ENCODE assay signal across 8 mouse cellular contexts in the genomic region with DNA sequence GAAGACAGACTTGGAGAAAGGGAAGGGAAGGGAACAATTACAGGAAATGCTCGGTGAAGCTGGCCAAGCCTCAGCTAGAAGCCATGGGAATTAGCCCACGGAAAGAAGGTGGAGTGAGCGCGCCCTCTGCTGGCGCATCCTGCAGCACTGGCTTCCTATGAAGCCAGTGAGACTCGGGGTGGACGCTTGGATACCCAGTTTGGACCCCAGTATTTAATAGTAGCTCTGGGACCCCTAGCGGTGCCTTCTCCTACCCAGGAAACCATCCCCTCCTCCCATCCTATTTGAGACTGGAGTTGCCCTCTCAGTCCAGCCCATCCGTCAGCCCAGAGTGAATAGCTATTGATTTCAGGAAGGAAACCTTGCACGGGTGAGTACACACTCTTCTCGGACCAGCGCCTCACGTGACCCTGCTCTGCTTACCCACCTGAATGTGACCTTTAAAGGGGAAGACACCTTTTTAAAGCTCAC. TPM values are rescaled to one million over a fixed set of nuclear protein-coding genes. Genes with fewer than 3 reads are reported as not detected.
A peak's percentile ranks its signal among the peaks of the same experiment; 100 is the strongest.
DNase-seq lines count a peak whose midpoint lies in the region; ATAC-seq and TF ChIP-seq lines count a peak whose summit lies in the region.

Gene Tmem211 (plus strand): TSS at position 278 of the 471 bp plus-strand sequence.

- no peaks in the 10 kb centered on the region for H3K9me3 ChIP-seq in embryonic facial prominence, embryonic 12.5 days
- H3K9me3 ChIP-seq in limb, embryonic 11.5 days (ENCODE audit: control insufficient read depth, low read length): no peaks in the 10 kb centered on the region
- no peaks in the 10 kb centered on the region for H3K9me3 ChIP-seq in midbrain, embryonic 11.5 days (ENCODE audit: control insufficient read depth, low read length)

- TF ChIP-seq POLR2A in kidney, adult 2 months (IDR thresholded peaks at IDR 0.05; ENCODE audit: low read depth, low read length): no peak

- H3K4me3 ChIP-seq in embryonic facial prominence, embryonic 12.5 days: peak within 1 kb of the TSS; percentile 2; the same call in 1 of the 2 replicates
- H3K4me3 ChIP-seq in kidney, adult 2 months (ENCODE audit: insufficient read depth, low read depth, low read length): no peak within 1 kb of the TSS
- H3K4me3 ChIP-seq in limb, embryonic 11.5 days (ENCODE audit: low read depth, low read length): peak within 1 kb of the TSS; percentile 11; the same call in 1 of the 2 replicates
- H3K4me3 ChIP-seq in midbrain, embryonic 11.5 days (ENCODE audit: low read depth, low read length): no peak within 1 kb of the TSS

- WGBS in embryonic facial prominence, embryonic 12.5 days: under 1% methylated on average over 13 of the region's 13 CpGs
- under 1% methylated on average over 13 of the region's 13 CpGs for WGBS in kidney, adult 2 months
- WGBS in limb, embryonic 11.5 days: under 1% methylated on average over 13 of the region's 13 CpGs
- 1% methylated on average over 13 of the region's 13 CpGs for WGBS in midbrain, embryonic 11.5 days

- peak; percentile 59 for DNase-seq in CD4-positive, CD25-positive, alpha-beta regulatory T cell, adult 2 months (ENCODE audit: low read depth, low spot score)
- DNase-seq in heart, adult 8-10 months (ENCODE audit: low spot score): peak; percentile 86
- DNase-seq in kidney, adult 2 months: peak; percentile 92
- DNase-seq in limb, embryonic 11.5 days (ENCODE audit: low spot score): peak; percentile 94
- DNase-seq in midbrain, embryonic 11.5 days (ENCODE audit: low spot score, missing footprints): peak; percentile 99
- DNase-seq in right cerebral cortex, postnatal 4 days: peak; percentile 95

- H3K36me3 ChIP-seq in embryonic facial prominence, embryonic 12.5 days: no peaks in the 10 kb centered on the region
- H3K36me3 ChIP-seq in kidney, adult 2 months (ENCODE audit: control insufficient read depth, insufficient read depth, low read length): no peaks in the 10 kb centered on the region
- H3K36me3 ChIP-seq in limb, embryonic 11.5 days (ENCODE audit: control insufficient read depth, insufficient read depth, low read length): no peaks in the 10 kb centered on the region
- no peaks in the 10 kb centered on the region for H3K36me3 ChIP-seq in midbrain, embryonic 11.5 days (ENCODE audit: control insufficient read depth, insufficient read depth, low read length)

- H3K27me3 ChIP-seq in embryonic facial prominence, embryonic 12.5 days: no peaks in the 10 kb centered on the region
- H3K27me3 ChIP-seq in kidney, adult 2 months (replicated peaks; ENCODE audit: control insufficient read depth, insufficient read depth, low read length): no peaks in the 10 kb centered on the region
- no peaks in the 10 kb centered on the region for H3K27me3 ChIP-seq in limb, embryonic 11.5 days (ENCODE audit: control insufficient read depth, insufficient read depth, low read length)
- H3K27me3 ChIP-seq in midbrain, embryonic 11.5 days (ENCODE audit: control insufficient read depth, insufficient read depth, low read length): no peaks in the 10 kb centered on the region

- peaks cover 18% of the 10 kb centered on the region for H3K4me1 ChIP-seq in embryonic facial prominence, embryonic 12.5 days
- H3K4me1 ChIP-seq in kidney, adult 2 months (ENCODE audit: control insufficient read depth, insufficient read depth, low read length): peaks cover 4% of the 10 kb centered on the region; the same call in 1 of the 2 replicates
- H3K4me1 ChIP-seq in limb, embryonic 11.5 days (ENCODE audit: control insufficient read depth, insufficient read depth, low read length): peaks cover 10% of the 10 kb centered on the region; the same call in 1 of the 2 replicates
- peaks cover 4% of the 10 kb centered on the region; the same call in 1 of the 2 replicates for H3K4me1 ChIP-seq in midbrain, embryonic 11.5 days (ENCODE audit: control insufficient read depth, insufficient read depth, low read length)

- peak; percentile 96 for TF ChIP-seq CTCF in kidney, adult 2 months (conservative IDR thresholded peaks at IDR 0.05; ENCODE audit: insufficient read depth, insufficient read length, low read depth, low read length)

- no peak for ATAC-seq in CD4-positive, CD25-positive, alpha-beta regulatory T cell, adult 4 months
- peak; percentile 62; the same call in 1 of the 2 replicates for ATAC-seq in embryonic facial prominence, embryonic 12.5 days (ENCODE audit: insufficient number of reproducible peaks, insufficient read depth, low FRiP score, low TSS enrichment)
- 0 out of 2 replicates have a peak, but pooled peaks have one; percentile 36 for ATAC-seq in limb, embryonic 11.5 days (ENCODE audit: insufficient number of reproducible peaks, low FRiP score, low TSS enrichment, low read depth)
- peak; percentile 75 for ATAC-seq in midbrain, embryonic 11.5 days (ENCODE audit: low FRiP score)

- H3K27ac ChIP-seq in embryonic facial prominence, embryonic 12.5 days: peak within 1 kb of the TSS; percentile 30
- H3K27ac ChIP-seq in kidney, adult 2 months (ENCODE audit: insufficient read depth, low read depth, low read length): peak within 1 kb of the TSS; percentile 10
- H3K27ac ChIP-seq in limb, embryonic 11.5 days (replicated peaks; ENCODE audit: low read depth, low read length): no peak within 1 kb of the TSS
- no peak within 1 kb of the TSS; the same call in 1 of the 2 replicates for H3K27ac ChIP-seq in midbrain, embryonic 11.5 days (ENCODE audit: low read depth, low read length)

- H3K9ac ChIP-seq in embryonic facial prominence, embryonic 12.5 days: no peak within 1 kb of the TSS; the same call in 1 of the 2 replicates
- H3K9ac ChIP-seq in limb, embryonic 11.5 days (ENCODE audit: low read length): no peak within 1 kb of the TSS; the same call in 1 of the 2 replicates
- H3K9ac ChIP-seq in midbrain, embryonic 11.5 days (ENCODE audit: low read length): peak within 1 kb of the TSS; percentile 44; the same call in 1 of the 2 replicates

- H3K4me2 ChIP-seq in embryonic facial prominence, embryonic 12.5 days (replicated peaks): peak within 1 kb of the TSS; percentile 41
- peak within 1 kb of the TSS; percentile 34 for H3K4me2 ChIP-seq in limb, embryonic 11.5 days (ENCODE audit: low read depth, severe bottlenecking)
- H3K4me2 ChIP-seq in midbrain, embryonic 11.5 days: peak within 1 kb of the TSS; percentile 35

RNA-seq across cellular contexts. Expression of gene Tmem211, which starts in this region (rescaled TPM):
- polyA plus RNA-seq in CD4-positive, CD25-positive, alpha-beta regulatory T cell, adult 4 months (2017; shearing (Covaris generic)): not detected
- 0.24 and 0.42 TPM in 2 replicates for polyA plus RNA-seq in embryonic facial prominence, embryonic 12.5 days (2016; fragmentation: Nextera tagmentation; extraction: Ambion mirVana)
- not detected for total RNA-seq in heart, adult 8-10 months (2022)
- not detected in 2 replicates for polyA plus RNA-seq in kidney, adult 2 months (2012; rRNA removed)
- not detected in 2 replicates for polyA plus RNA-seq in limb, embryonic 11.5 days (2014; fragmentation: Nextera tagmentation; extraction: Ambion mirVana)
- 0.16 TPM in 1 of 2 replicates, not detected in the other for polyA plus RNA-seq in midbrain, embryonic 11.5 days (2014; fragmentation: Nextera tagmentation; extraction: Ambion mirVana)

Comparison
In these comparisons a context has a peak if more than half of its experiments do, and no peak if none do; other contexts are left out.
1. Peak in ATAC-seq, H3K4me3 ChIP-seq, H3K27ac ChIP-seq and H3K4me2 ChIP-seq in embryonic facial prominence, embryonic 12.5 days; RNA of the gene not detected or under 1 TPM.
2. Peak in DNase-seq in heart, adult 8-10 months; RNA of the gene not detected or under 1 TPM.
3. Peak in DNase-seq and H3K27ac ChIP-seq in kidney, adult 2 months; RNA of the gene not detected or under 1 TPM.
4. Peak in DNase-seq, ATAC-seq, H3K4me3 ChIP-seq and H3K4me2 ChIP-seq in limb, embryonic 11.5 days; RNA of the gene not detected or under 1 TPM.
5. Peak in DNase-seq, ATAC-seq, H3K9ac ChIP-seq and H3K4me2 ChIP-seq in midbrain, embryonic 11.5 days; RNA of the gene not detected or under 1 TPM.